14 mouse cellular contexts compared by ENCODE assay signal in genomic region chr9:85174431-85174830, GRCm38 (mm10).
DNase-seq lines count a peak whose midpoint lies in the region; ATAC-seq and TF ChIP-seq lines count a peak whose summit lies in the region.
"Had no signal": no experiment of that assay in that cellular context is flagged by ENCODE, and none has a peak within 500 bp of the region (broad histone marks: within the 10 kb centered on the region; RNA-seq: fewer than 3 reads in every experiment).

No protein-coding gene starts in this region.

- no peaks in the 10 kb centered on the region for H3K4me1 ChIP-seq in hindbrain, postnatal 0 days (ENCODE audit: insufficient read depth, low read length)
- H3K4me1 ChIP-seq in hindbrain, embryonic 10.5 days (replicated peaks): no peaks in the 10 kb centered on the region
- no peaks in the 10 kb centered on the region for H3K4me1 ChIP-seq in midbrain, postnatal 0 days (ENCODE audit: insufficient read depth, low read length)
- H3K4me1 ChIP-seq in midbrain, embryonic 16.5 days (ENCODE audit: control insufficient read depth, insufficient read depth, low read length): no peaks in the 10 kb centered on the region
- H3K4me1 ChIP-seq: embryonic facial prominence, embryonic 12.5 days; kidney, embryonic 15.5 days; lung, embryonic 15.5 days had no signal

- 50% methylated on average over 3 of the region's 3 CpGs for WGBS in hindbrain, postnatal 0 days
- 76% methylated on average over 3 of the region's 3 CpGs for WGBS in hindbrain, embryonic 10.5 days
- WGBS in midbrain, postnatal 0 days: 44% methylated on average over 3 of the region's 3 CpGs
- 59% methylated on average over 3 of the region's 3 CpGs for WGBS in midbrain, embryonic 16.5 days

- no peaks in the 10 kb centered on the region for H3K27me3 ChIP-seq in hindbrain, postnatal 0 days (ENCODE audit: insufficient read depth, low read length)
- H3K27me3 ChIP-seq in hindbrain, embryonic 10.5 days (ENCODE audit: insufficient read depth, poor library complexity, severe bottlenecking): no peaks in the 10 kb centered on the region
- H3K27me3 ChIP-seq in midbrain, postnatal 0 days (ENCODE audit: insufficient read depth, low read length): no peaks in the 10 kb centered on the region
- H3K27me3 ChIP-seq in midbrain, embryonic 16.5 days (ENCODE audit: control insufficient read depth, insufficient read depth, low read depth, low read length): no peaks in the 10 kb centered on the region
- H3K27me3 ChIP-seq: embryonic facial prominence, embryonic 12.5 days; kidney, embryonic 15.5 days; lung, embryonic 15.5 days had no signal

- H3K4me2 ChIP-seq in hindbrain, postnatal 0 days (ENCODE audit: low read depth, low read length): no peak overlapping the region
- H3K4me2 ChIP-seq in midbrain, postnatal 0 days (ENCODE audit: low read depth, low read length, poor library complexity, severe bottlenecking): no peak overlapping the region
- H3K4me2 ChIP-seq in midbrain, embryonic 16.5 days (ENCODE audit: low read length): no peak overlapping the region
- H3K4me2 ChIP-seq: embryonic facial prominence, embryonic 12.5 days; kidney, embryonic 15.5 days; lung, embryonic 15.5 days had no signal

- no peak overlapping the region for H3K27ac ChIP-seq in hindbrain, postnatal 0 days
- H3K27ac ChIP-seq in hindbrain, embryonic 10.5 days: no peak overlapping the region
- no peak overlapping the region for H3K27ac ChIP-seq in midbrain, postnatal 0 days (ENCODE audit: low read depth, low read length)
- H3K27ac ChIP-seq in midbrain, embryonic 16.5 days (ENCODE audit: low read length): no peak overlapping the region
- H3K27ac ChIP-seq: embryonic facial prominence, embryonic 12.5 days; kidney, embryonic 15.5 days; lung, embryonic 15.5 days had no signal

- peak; percentile 42 for DNase-seq in hindbrain, postnatal 0 days (ENCODE audit: low spot score)
- no peak for DNase-seq in hindbrain, embryonic 10.5 days (ENCODE audit: low spot score)
- peak; percentile 41 for DNase-seq in midbrain, postnatal 0 days (ENCODE audit: low spot score)
- DNase-seq in mesoderm, embryonic 11.5 days (ENCODE audit: low read depth, low spot score): peak; percentile 5
- DNase-seq in frontal cortex, postnatal 36 days (ENCODE audit: low spot score in 2 of 2): no peak
- DNase-seq: adrenal gland, postnatal 25 days; cerebellum, postnatal 14 days had no signal

- H3K9me3 ChIP-seq in hindbrain, postnatal 0 days (ENCODE audit: low read length): no peaks in the 10 kb centered on the region
- no peaks in the 10 kb centered on the region for H3K9me3 ChIP-seq in hindbrain, embryonic 10.5 days
- no peaks in the 10 kb centered on the region for H3K9me3 ChIP-seq in midbrain, postnatal 0 days (ENCODE audit: low read length)
- no peaks in the 10 kb centered on the region for H3K9me3 ChIP-seq in midbrain, embryonic 16.5 days (replicated peaks; ENCODE audit: control insufficient read depth, low read length, poor library complexity, severe bottlenecking)
- H3K9me3 ChIP-seq: embryonic facial prominence, embryonic 12.5 days; kidney, embryonic 15.5 days; lung, embryonic 15.5 days had no signal

- peak; percentile 88 for ATAC-seq in hindbrain, postnatal 0 days
- ATAC-seq in midbrain, postnatal 0 days (ENCODE audit: low FRiP score): peak; percentile 56; the same call in 1 of the 2 replicates
- ATAC-seq in midbrain, embryonic 16.5 days: no peak
- no peak for ATAC-seq in granulocyte monocyte progenitor cell, adult 5-6 weeks (replicated peaks; ENCODE audit: poor library complexity, severe bottlenecking)
- ATAC-seq: activated CD4-positive, CD25-positive, alpha-beta regulatory T cell, adult 4 months; CD4-positive, CD25-positive, alpha-beta regulatory T cell, adult 4 months had no signal

- no peak overlapping the region for H3K9ac ChIP-seq in hindbrain, postnatal 0 days (replicated peaks; ENCODE audit: low read length)
- no peak overlapping the region for H3K9ac ChIP-seq in midbrain, postnatal 0 days (replicated peaks; ENCODE audit: low read length, poor library complexity, severe bottlenecking)
- H3K9ac ChIP-seq in midbrain, embryonic 16.5 days (ENCODE audit: low read depth, low read length): no peak overlapping the region
- H3K9ac ChIP-seq: embryonic facial prominence, embryonic 12.5 days; kidney, embryonic 15.5 days; lung, embryonic 15.5 days had no signal

- TF ChIP-seq CTCF in hindbrain, postnatal 0 days (IDR thresholded peaks at IDR 0.05; ENCODE audit: low read depth): no peak
- no peak for TF ChIP-seq CTCF in midbrain, postnatal 0 days (IDR thresholded peaks at IDR 0.05)

- no peaks in the 10 kb centered on the region for H3K36me3 ChIP-seq in hindbrain, postnatal 0 days (ENCODE audit: insufficient read depth, low read length)
- H3K36me3 ChIP-seq in hindbrain, embryonic 10.5 days: no peaks in the 10 kb centered on the region
- H3K36me3 ChIP-seq in midbrain, postnatal 0 days (ENCODE audit: insufficient read depth, low read length): no peaks in the 10 kb centered on the region
- H3K36me3 ChIP-seq in midbrain, embryonic 16.5 days (ENCODE audit: control insufficient read depth, insufficient read depth, low read length): no peaks in the 10 kb centered on the region
- H3K36me3 ChIP-seq: embryonic facial prominence, embryonic 12.5 days; kidney, embryonic 15.5 days; lung, embryonic 15.5 days had no signal

- no peak overlapping the region for H3K4me3 ChIP-seq in hindbrain, postnatal 0 days (ENCODE audit: low read length)
- H3K4me3 ChIP-seq in hindbrain, embryonic 10.5 days: no peak overlapping the region
- H3K4me3 ChIP-seq in midbrain, postnatal 0 days (ENCODE audit: low read depth, low read length): no peak overlapping the region
- H3K4me3 ChIP-seq in midbrain, embryonic 16.5 days (ENCODE audit: low read depth, low read length): no peak overlapping the region
- H3K4me3 ChIP-seq: embryonic facial prominence, embryonic 12.5 days; kidney, embryonic 15.5 days; lung, embryonic 15.5 days had no signal

Comparison
In these comparisons a context has a peak if more than half of its experiments do, and no peak if none do; other contexts are left out.
1. ATAC-seq: peak in hindbrain, postnatal 0 days (single experiment) and midbrain, postnatal 0 days (single experiment); none in midbrain, embryonic 16.5 days (single experiment) and granulocyte monocyte progenitor cell, adult 5-6 weeks (single experiment).
2. DNase-seq: peak in hindbrain, postnatal 0 days (single experiment), midbrain, postnatal 0 days (single experiment) and mesoderm, embryonic 11.5 days (single experiment); none in hindbrain, embryonic 10.5 days (single experiment) and frontal cortex, postnatal 36 days (0 of 2).